Mouse (Mus musculus) ovary, postnatal 10 days (tissue): Measurements from ENCODE around the gene Aldh1l1.

Source experiments
- DNase-seq: peaks from one replicate; pipeline ENCODE4 v3.0.0; 2022; ENCODE audit warnings: low spot score

Aldh1l1 gene

DNA sequence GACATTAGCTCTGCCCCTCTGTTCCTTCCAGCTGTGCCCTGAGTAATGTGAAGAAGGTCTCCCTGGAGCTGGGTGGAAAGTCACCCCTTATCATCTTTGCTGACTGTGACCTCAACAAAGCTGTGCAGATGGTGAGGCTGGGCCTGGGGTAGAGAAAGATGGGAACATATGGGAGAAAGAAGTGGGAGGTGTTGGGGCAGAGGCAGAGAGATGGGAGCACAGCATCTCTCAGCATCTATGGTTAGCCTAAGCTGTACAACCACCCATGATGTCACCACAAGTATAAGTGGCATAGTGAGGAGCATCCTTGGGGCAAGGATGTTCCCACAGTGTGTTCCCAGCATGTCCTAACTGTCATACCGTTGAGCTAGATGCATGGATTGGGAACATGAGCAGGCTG, 104.5 kb downstream of the Aldh1l1 start:
- no peak for DNase-seq

GRCm38 (mm10) chr6:90594972-90595371, 108.7 kb downstream of the Aldh1l1 start:
- DNase-seq: no peak

DNA sequence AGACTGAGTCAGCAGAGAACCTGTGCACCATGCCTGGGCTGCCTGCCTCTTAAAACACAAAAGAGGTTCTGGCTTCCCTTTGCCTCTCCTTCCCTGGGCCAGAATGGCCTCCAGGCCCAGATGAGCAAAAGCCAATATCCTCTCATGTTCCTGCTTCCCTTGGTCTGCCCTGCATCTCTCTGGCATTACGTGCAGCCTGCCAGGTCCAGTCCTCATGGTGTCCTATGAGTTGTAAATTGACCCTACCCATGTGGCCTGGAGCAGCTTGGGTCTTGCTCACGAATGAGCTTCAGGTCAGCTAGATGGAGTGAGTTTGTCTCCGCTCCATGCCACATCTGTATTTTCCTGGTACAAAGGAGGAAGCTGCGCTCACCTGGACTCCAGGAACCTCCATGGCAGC, 110.8 kb downstream of the Aldh1l1 start:
- DNase-seq: no peak

- no peak for DNase-seq
Measured at GRCm38 (mm10) chr6:90597592-90597991, 111.4 kb downstream of the Aldh1l1 start.

- DNase-seq: no peak
Measured at GRCm38 (mm10) chr6:90598197-90598596, 112.0 kb downstream of the Aldh1l1 start.

DNA sequence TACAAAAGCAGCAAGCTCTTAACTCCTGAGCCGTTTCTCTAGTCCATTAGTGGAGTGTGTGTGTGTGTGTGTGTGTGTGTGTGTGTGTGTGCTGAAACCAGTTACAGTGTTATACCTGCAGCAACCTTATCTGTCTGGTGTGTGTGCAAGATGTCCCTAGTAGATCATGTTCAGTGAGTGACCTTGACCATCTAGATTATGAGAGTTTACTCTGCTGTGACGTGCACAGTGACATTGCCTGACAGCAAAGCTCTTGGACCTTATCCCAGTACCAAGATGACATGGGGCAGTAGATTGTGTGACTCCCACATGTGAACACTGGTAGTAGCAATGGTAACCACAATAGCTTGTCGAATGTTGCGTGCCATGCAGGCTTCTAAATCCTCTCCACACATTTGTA, 114.1 kb downstream of the Aldh1l1 start:
- no peak for DNase-seq

GRCm38 (mm10) chr6:90601736-90602135, 115.5 kb downstream of the Aldh1l1 start:
- DNase-seq: no peak

- DNase-seq: no peak
Measured at GRCm38 (mm10) chr6:90602304-90602703, 116.1 kb downstream of the Aldh1l1 start.

DNA sequence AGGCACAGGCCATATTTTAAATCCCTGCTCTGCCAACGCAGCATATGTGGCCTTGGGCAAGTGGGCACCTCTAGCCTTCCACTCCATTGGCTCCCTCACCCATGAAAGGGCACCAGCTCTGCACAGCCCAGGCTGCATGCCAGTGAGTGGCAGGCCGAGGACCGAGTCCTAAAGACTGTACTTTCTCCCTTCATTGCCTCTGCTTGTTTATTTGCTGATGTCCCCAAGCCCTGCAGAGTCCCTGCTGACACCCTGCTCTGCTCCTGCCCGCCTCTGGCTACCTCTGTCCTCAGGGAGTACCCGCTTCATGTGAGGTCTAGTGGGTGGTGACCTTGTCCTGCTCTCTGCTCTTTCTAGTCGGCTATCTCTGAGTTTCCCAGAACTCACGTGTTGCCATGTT, 116.9 kb downstream of the Aldh1l1 start:
- no peak for DNase-seq

DNA sequence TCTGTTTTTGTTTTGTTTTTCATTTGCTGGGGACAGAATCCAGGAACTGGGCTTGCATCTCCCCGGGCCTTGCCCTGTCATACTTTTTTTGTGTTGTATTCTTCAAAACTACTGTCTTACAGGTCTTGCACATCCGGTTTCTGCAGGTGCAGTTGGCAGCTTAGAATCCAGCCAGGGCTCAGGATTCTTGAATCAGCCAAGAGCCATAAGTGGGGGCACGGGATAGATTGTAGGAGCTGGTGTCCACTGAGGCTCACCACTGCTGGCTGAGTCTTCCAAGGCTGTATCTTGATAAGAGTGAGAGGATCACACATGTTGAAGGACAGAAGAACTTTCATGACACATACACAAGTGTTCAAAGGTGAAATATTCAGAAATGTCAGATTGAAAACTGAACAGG, 117.9 kb downstream of the Aldh1l1 start:
- DNase-seq: no peak

GRCm38 (mm10) chr6:90604533-90605297, 118.5 kb downstream of the Aldh1l1 start, which contains the start of gene Slc41a3:
TSS of gene Slc41a3 (plus strand) at chr6:90604725.
- peak; percentile 82 for DNase-seq

DNA sequence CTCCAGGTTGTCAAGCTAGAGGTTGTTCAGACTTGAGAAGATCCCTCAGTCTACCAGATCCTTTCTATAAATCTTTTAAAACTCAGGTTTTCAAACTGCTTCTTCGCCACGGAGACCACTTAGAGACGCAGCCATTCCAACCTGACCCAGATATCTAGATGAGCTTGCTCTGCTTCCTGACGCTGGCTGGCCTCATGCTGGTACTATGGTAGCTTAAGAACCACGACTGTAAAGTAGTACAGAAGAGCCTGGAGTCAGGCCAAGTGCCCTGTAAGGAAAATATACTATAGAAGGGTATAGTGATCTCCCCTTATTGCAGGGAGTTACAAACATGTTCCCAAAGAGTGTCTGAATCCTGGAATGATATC, 119.1 kb downstream of the Aldh1l1 start:
- DNase-seq: no peak

GRCm38 (mm10) chr6:90606538-90606937, 120.3 kb downstream of the Aldh1l1 start:
- DNase-seq: no peak

DNA sequence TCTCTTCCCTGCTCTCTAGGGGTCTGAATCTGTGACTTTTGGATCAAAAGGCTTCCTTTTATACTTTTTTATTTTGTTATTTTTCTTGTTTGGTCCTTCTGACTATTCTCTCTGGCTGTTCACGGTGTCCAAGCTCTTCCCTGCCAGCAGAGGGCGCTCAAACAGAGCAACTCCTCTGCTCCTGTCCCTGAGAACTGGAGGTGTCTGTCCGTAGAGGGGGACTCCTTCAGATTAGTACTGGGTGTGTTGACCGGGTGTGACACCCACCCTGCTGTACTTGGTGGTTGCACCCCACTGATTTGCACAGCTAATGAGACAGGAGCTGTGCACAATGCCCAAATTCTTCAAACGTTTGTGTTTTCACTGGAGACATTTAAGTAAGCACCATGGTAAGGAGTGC, 121.0 kb downstream of the Aldh1l1 start:
- DNase-seq: no peak

GRCm38 (mm10) chr6:90608186-90608585, 122.0 kb downstream of the Aldh1l1 start:
- no peak for DNase-seq

GRCm38 (mm10) chr6:90610248-90610647, 124.0 kb downstream of the Aldh1l1 start:
- DNase-seq: no peak

GRCm38 (mm10) chr6:90613277-90613676, 127.0 kb downstream of the Aldh1l1 start:
- DNase-seq: no peak

- DNase-seq: no peak
Measured at GRCm38 (mm10) chr6:90615362-90615761, 129.1 kb downstream of the Aldh1l1 start.

DNA sequence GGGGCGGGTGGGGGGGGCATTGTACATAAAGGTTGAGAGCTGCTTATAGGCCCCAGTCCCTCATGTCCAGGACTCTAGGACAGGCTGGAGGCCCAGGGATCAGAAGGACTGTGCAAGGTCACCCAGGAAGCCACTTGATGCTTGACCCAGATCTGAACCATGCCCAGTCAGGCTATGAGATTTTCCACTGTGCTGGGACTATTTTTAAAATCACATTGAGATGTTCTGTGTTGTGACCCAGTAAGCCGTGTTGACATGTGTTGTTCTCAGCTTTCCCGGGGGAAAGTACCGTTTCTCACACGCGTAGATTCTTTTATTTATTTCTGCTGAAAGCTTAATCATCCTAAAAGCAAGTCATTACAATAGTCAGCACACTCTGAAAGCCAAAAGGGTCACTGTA, 129.8 kb downstream of the Aldh1l1 start:
- DNase-seq: no peak

DNA sequence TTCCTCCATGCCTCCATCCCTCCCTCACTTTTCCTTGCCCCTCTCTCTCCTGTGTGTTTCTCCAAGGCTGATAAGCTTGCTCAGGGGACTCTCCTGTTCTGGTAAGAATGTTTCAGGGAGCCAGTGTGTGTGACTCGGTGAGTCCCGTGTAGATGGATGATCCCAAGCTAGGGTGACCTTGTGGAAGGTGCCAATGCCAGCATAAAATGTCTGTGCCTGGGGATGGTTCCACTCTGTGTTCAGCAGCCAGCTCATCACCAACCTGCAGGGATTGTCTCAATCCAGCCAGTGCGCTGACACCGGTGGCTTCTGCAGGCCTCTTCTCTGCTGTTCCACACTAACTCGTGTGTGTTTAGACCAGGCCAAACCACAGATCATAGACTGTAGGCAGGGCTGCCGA, 130.3 kb downstream of the Aldh1l1 start:
- no peak for DNase-seq

DNA sequence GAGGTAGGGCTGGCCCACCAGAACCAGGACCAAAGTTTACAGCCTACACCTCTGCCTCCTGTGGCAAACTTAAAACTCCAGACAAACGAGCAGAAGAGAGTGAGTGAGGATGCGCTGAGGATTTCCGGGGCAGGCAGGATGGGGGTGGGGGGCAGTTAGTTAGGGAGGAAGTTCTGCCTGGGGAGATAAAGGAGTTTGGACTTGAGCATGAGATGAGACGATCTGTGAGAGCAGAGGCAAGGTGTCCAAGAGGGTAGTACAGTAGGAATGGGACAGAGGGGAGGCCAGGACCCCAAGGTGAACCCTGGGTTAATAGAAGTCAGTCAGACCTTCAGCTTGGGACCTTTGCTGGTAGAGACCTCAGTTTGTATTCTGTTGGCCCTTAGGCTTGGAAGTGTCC, 132.0 kb downstream of the Aldh1l1 start:
- DNase-seq: no peak

- no peak for DNase-seq
Measured at GRCm38 (mm10) chr6:90618821-90619636, 132.8 kb downstream of the Aldh1l1 start.

GRCm38 (mm10) chr6:90619936-90620335, 133.7 kb downstream of the Aldh1l1 start:
- DNase-seq: no peak
